Mouse (Mus musculus): ENCODE results near the gene Tnfrsf13b. TPM values are rescaled to one million over a fixed set of nuclear protein-coding genes. Genes with fewer than 3 reads are reported as not detected.

Gene Tnfrsf13b
- total and polyA plus RNA-seq, 3 experiments, result 260 to 356 (median 338) TPM

GRCm38 (mm10) chr11:61159796-61160732 is 33.5 kb downstream of the Tnfrsf13b start:
- H3K4me1 ChIP-seq (ENCODE audit: control insufficient read depth in 1 of 2, insufficient read depth in 2 of 2), result peaks cover 8 to 21% of the 10 kb centered on the region in 2 experiments
- H3K9me3 ChIP-seq (replicated peaks; ENCODE audit: low read length), result no peaks in the 10 kb centered on the region
- in situ Hi-C loops (cut with MboI; ENCODE audit: low pct_ligation_motif_present, low pct_unique_long_range_greater_than_20kb, low sequenced_read_pairs) (no loop called here), dilution Hi-C loops (cut with MboI; ENCODE audit: extremely low pct_ligation_motif_present, extremely low pct_unique_long_range_greater_than_20kb, low sequenced_read_pairs) (no loop called here)
- no peak overlapping the region for H3K4me3 ChIP-seq (replicated peaks in 1 of 3; ENCODE audit: low read depth in 2 of 3, low read length in 2 of 3, poor library complexity in 1 of 3)
- H3K4me2 ChIP-seq (ENCODE audit: insufficient read depth, low read depth, poor library complexity, severe bottlenecking), result no peak overlapping the region
- H3K79me2 ChIP-seq (replicated peaks; ENCODE audit: control insufficient read depth, extremely low read depth, insufficient read depth, poor library complexity, severe bottlenecking), result no peaks in the 10 kb centered on the region
- DNase-seq (ENCODE audit: extremely low read depth), result no peak
- TF ChIP-seq MAZ (IDR thresholded peaks at IDR 0.05; ENCODE audit: low read depth, low read length) (no peak), ETS1 (conservative IDR thresholded peaks at IDR 0.05; ENCODE audit: low read depth, low read length) (no peak), ZKSCAN1 (IDR thresholded peaks at IDR 0.05; ENCODE audit: borderline replicate concordance, low read depth, low read length) (no peak), POLR2A (IDR thresholded peaks at IDR 0.05; ENCODE audit: low read depth, low read length) (no peak), RAD21 (IDR thresholded peaks at IDR 0.05; ENCODE audit: low read depth, low read length) (no peak), EP300 (IDR thresholded peaks at IDR 0.05; ENCODE audit: low read length) (no peak), MEF2A (IDR thresholded peaks at IDR 0.05; ENCODE audit: borderline replicate concordance, low read depth, low read length) (no peak), SMC3 (IDR thresholded peaks at IDR 0.05; ENCODE audit: low read depth, low read length) (no peak), ZNF384 (IDR thresholded peaks at IDR 0.05; ENCODE audit: low read depth, low read length) (no peak), TBP (conservative IDR thresholded peaks at IDR 0.05; ENCODE audit: low read depth, low read length) (no peak), SIN3A (IDR thresholded peaks at IDR 0.05; ENCODE audit: low read length) (no peak), MXI1 (IDR thresholded peaks at IDR 0.05; ENCODE audit: low read depth, low read length) (no peak), JUN (IDR thresholded peaks at IDR 0.05; ENCODE audit: insufficient read depth, low read depth, low read length) (no peak)
- H3K27ac ChIP-seq (ENCODE audit: insufficient read depth, low read depth), result no peak overlapping the region
- H3K9ac ChIP-seq (ENCODE audit: insufficient read depth, low read depth), result no peak overlapping the region
- H3K27me3 ChIP-seq (replicated peaks), result no peaks in the 10 kb centered on the region
- H3K36me3 ChIP-seq (replicated peaks in 1 of 2; ENCODE audit: control insufficient read depth in 1 of 2, insufficient read depth in 1 of 2, low read length in 1 of 2), result peaks cover 92 to 100% of the 10 kb centered on the region in 2 experiments

- no peaks in the 10 kb centered on the region for H3K27me3 ChIP-seq (replicated peaks)
- dilution Hi-C loops (cut with MboI; ENCODE audit: extremely low pct_ligation_motif_present, extremely low pct_unique_long_range_greater_than_20kb, low sequenced_read_pairs), result no loop called here
- H3K9me3 ChIP-seq (replicated peaks; ENCODE audit: low read length), result no peaks in the 10 kb centered on the region
- in situ Hi-C loops (cut with MboI; ENCODE audit: low pct_ligation_motif_present, low pct_unique_long_range_greater_than_20kb, low sequenced_read_pairs), result no loop called here
- H3K79me2 ChIP-seq (replicated peaks; ENCODE audit: control insufficient read depth, extremely low read depth, insufficient read depth, poor library complexity, severe bottlenecking), result no peaks in the 10 kb centered on the region
- H3K9ac ChIP-seq (ENCODE audit: insufficient read depth, low read depth), result no peak overlapping the region
- H3K27ac ChIP-seq (ENCODE audit: insufficient read depth, low read depth), result no peak overlapping the region
- H3K36me3 ChIP-seq (replicated peaks in 1 of 2; ENCODE audit: control insufficient read depth in 1 of 2, insufficient read depth in 1 of 2, low read length in 1 of 2), result peaks cover 90 to 100% of the 10 kb centered on the region in 2 experiments
- no peak overlapping the region for H3K4me2 ChIP-seq (ENCODE audit: insufficient read depth, low read depth, poor library complexity, severe bottlenecking)
- DNase-seq (ENCODE audit: extremely low read depth), result no peak
- peaks cover 8 to 12% of the 10 kb centered on the region in 2 experiments for H3K4me1 ChIP-seq (ENCODE audit: control insufficient read depth in 1 of 2, insufficient read depth in 2 of 2)
- no peak overlapping the region for H3K4me3 ChIP-seq (replicated peaks in 1 of 3; ENCODE audit: low read depth in 2 of 3, low read length in 2 of 3, poor library complexity in 1 of 3)
- TF ChIP-seq ZC3H11A (IDR thresholded peaks at IDR 0.05; ENCODE audit: low read depth, low read length), result no peak
- no peak for TF ChIP-seq IRF4 (IDR thresholded peaks at IDR 0.05; ENCODE audit: low read depth, low read length)
- TF ChIP-seq PAX5 (IDR thresholded peaks at IDR 0.05; ENCODE audit: low read length), result no peak
- TF ChIP-seq CHD2 (IDR thresholded peaks at IDR 0.05; ENCODE audit: low read length), result no peak
- no peak for TF ChIP-seq GABPA (IDR thresholded peaks at IDR 0.05; ENCODE audit: insufficient replicate concordance, low read depth, low read length)
These were observed 34.6 kb downstream of the Tnfrsf13b start for GRCm38 (mm10) chr11:61161121-61161520.
